Mouse (Mus musculus): ENCODE measurements around the gene Trim38. TPM values are rescaled to one million over a fixed set of nuclear protein-coding genes. Genes with fewer than 3 reads are reported as not detected.

Gene Trim38
- polyA plus RNA-seq, 1 experiment, result not detected

DNA sequence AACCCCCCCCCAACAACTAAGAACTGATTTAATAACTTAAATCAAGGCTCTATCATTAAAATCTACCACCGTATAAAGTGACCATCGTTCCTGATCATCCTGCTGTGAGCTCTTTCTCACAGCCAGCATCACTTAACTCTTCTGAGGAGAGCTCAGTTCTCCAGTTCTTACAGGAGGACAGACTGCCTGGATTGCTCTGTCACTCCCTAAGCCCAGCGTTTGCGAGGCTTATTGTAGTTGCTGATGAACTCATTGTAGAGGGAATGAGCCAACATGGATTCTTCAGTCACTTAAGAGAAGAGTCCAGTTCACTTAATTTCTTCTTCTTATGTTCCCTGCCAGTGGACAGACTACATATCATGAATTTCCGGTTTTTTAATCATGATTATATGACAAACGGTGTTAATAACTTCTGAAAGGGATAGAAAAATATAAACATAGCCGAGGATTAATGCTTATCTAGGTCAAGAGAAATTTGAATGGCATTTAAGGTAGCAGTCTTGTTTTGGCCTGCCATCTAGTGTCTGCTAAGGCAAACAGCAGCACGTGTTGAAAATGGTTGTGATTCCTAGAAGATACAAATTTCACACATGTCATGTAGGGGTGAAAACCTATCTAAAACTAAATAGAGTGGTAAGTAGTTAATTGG lies 37.4 kb upstream of the Trim38 start:
- DNase-seq, result peak; percentile 46
- Histone ChIP-seq H3K27ac (ENCODE audit: control insufficient read depth, insufficient read depth, low read length) (no peak overlapping the region), H3K27me3 (ENCODE audit: control insufficient read depth, insufficient read depth, low read length) (no peaks in the 10 kb centered on the region), H3K4me1 (replicated peaks; ENCODE audit: control insufficient read depth, insufficient read depth, low read length) (peaks cover 18% of the 10 kb centered on the region), H3K4me3 (ENCODE audit: control insufficient read depth, insufficient read depth, low read length) (no peak overlapping the region), H3K36me3 (ENCODE audit: control insufficient read depth, insufficient read depth, low read length) (no peaks in the 10 kb centered on the region)
- 34% methylated on average over 8 of the region's 8 CpGs for WGBS
- TF ChIP-seq POLR2A (IDR thresholded peaks at IDR 0.05; ENCODE audit: control insufficient read depth, extremely low read depth, insufficient read depth, low read length, poor library complexity) (no peak), CTCF (IDR thresholded peaks at IDR 0.05; ENCODE audit: borderline replicate concordance, control insufficient read depth, extremely low read depth, insufficient read depth, low read length, poor library complexity) (no peak)

DNA sequence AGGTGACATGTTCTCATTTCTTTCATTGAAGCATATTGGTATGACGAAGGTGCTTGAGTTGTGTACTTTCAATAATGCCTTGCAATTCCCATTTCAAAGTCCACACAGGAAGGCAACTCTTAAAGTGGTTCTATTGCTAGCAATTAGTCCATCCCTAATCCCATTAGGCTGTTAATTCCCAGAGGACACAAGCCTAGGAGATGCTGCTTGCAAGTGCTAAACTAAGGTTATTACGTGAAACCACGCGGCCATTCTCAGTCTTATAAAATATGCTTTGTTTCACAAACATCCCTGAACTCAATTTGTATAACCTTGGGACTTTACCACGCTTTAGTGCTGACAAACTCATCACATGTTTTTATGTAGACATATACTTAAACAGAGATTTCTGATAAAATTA lies 32.6 kb upstream of the Trim38 start:
- no peak overlapping the region for H3K4me3 ChIP-seq (ENCODE audit: control insufficient read depth, insufficient read depth, low read length)
- 98% methylated on average over 5 of the region's 5 CpGs for WGBS
- H3K27ac ChIP-seq (ENCODE audit: control insufficient read depth, insufficient read depth, low read length), result no peak overlapping the region
- H3K4me1 ChIP-seq (replicated peaks; ENCODE audit: control insufficient read depth, insufficient read depth, low read length), result no peaks in the 10 kb centered on the region
- H3K27me3 ChIP-seq (ENCODE audit: control insufficient read depth, insufficient read depth, low read length), result no peaks in the 10 kb centered on the region
- H3K36me3 ChIP-seq (ENCODE audit: control insufficient read depth, insufficient read depth, low read length), result no peaks in the 10 kb centered on the region
- no peak for DNase-seq
- TF ChIP-seq POLR2A (IDR thresholded peaks at IDR 0.05; ENCODE audit: control insufficient read depth, extremely low read depth, insufficient read depth, low read length, poor library complexity), result no peak
- TF ChIP-seq CTCF (IDR thresholded peaks at IDR 0.05; ENCODE audit: borderline replicate concordance, control insufficient read depth, extremely low read depth, insufficient read depth, low read length, poor library complexity), result no peak

DNA sequence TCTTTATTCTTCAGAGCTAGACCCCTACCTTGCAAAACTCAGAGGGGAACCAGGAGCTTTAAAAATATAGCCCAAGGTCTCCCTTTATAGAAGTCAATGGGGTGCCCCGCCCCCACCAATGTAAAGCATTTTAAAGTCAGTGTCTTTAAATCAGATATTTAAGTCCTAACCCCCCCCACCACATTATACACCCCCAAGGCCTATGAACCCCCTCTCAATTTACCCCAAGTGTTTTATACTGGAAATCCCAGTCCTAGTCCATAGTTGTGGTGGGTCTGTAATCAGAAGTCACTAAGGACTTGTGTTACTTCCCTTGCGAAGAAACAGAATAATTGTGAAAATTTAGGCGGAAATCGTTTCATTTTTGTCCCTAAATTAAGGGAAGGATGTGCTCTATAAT lies 31.7 kb upstream of the Trim38 start:
- TF ChIP-seq POLR2A (IDR thresholded peaks at IDR 0.05; ENCODE audit: control insufficient read depth, extremely low read depth, insufficient read depth, low read length, poor library complexity) (no peak), CTCF (IDR thresholded peaks at IDR 0.05; ENCODE audit: borderline replicate concordance, control insufficient read depth, extremely low read depth, insufficient read depth, low read length, poor library complexity) (no peak)
- Histone ChIP-seq H3K27me3 (ENCODE audit: control insufficient read depth, insufficient read depth, low read length) (no peaks in the 10 kb centered on the region), H3K27ac (ENCODE audit: control insufficient read depth, insufficient read depth, low read length) (peak overlapping the region; percentile 71; the same call in 1 of the 2 replicates), H3K4me1 (replicated peaks; ENCODE audit: control insufficient read depth, insufficient read depth, low read length) (no peaks in the 10 kb centered on the region), H3K4me3 (ENCODE audit: control insufficient read depth, insufficient read depth, low read length) (no peak overlapping the region), H3K36me3 (ENCODE audit: control insufficient read depth, insufficient read depth, low read length) (no peaks in the 10 kb centered on the region)
- WGBS, result 27% methylated on average over 4 of the region's 4 CpGs
- peak; percentile 40 for DNase-seq

DNA sequence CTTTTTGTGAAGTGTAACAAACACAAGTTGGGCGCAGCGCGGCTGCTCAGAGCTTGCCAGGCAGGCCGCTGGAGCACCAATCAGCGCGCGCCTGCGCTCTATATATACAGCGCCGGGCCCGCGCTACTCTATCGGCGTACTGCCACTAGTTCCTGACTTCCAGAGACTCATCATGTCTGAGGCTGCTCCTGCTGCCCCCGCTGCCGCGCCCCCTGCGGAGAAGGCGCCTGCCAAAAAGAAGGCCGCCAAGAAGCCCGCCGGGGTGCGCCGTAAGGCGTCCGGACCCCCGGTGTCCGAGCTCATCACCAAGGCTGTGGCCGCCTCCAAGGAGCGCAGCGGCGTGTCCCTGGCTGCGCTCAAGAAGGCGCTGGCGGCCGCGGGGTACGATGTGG lies 31.0 kb upstream of the Trim38 start, which contains the start of gene Hist1h1c:
Gene Hist1h1c (plus strand): TSS at position 132 of the 392 bp plus-strand sequence.
- peak; percentile 94 for DNase-seq
- TF ChIP-seq CTCF (IDR thresholded peaks at IDR 0.05; ENCODE audit: borderline replicate concordance, control insufficient read depth, extremely low read depth, insufficient read depth, low read length, poor library complexity) (peak; percentile 61; the same call in 1 of the 2 replicates), POLR2A (IDR thresholded peaks at IDR 0.05; ENCODE audit: control insufficient read depth, extremely low read depth, insufficient read depth, low read length, poor library complexity) (peak; percentile 99)
- Histone ChIP-seq H3K27me3 (ENCODE audit: control insufficient read depth, insufficient read depth, low read length) (no peaks in the 10 kb centered on the region), H3K27ac (ENCODE audit: control insufficient read depth, insufficient read depth, low read length) (peak within 1 kb of the TSS; percentile 99), H3K36me3 (ENCODE audit: control insufficient read depth, insufficient read depth, low read length) (no peaks in the 10 kb centered on the region), H3K4me3 (ENCODE audit: control insufficient read depth, insufficient read depth, low read length) (peak within 1 kb of the TSS; percentile 85), H3K4me1 (replicated peaks; ENCODE audit: control insufficient read depth, insufficient read depth, low read length) (no peaks in the 10 kb centered on the region)
- under 1% methylated on average over 38 of the region's 38 CpGs for WGBS

DNA sequence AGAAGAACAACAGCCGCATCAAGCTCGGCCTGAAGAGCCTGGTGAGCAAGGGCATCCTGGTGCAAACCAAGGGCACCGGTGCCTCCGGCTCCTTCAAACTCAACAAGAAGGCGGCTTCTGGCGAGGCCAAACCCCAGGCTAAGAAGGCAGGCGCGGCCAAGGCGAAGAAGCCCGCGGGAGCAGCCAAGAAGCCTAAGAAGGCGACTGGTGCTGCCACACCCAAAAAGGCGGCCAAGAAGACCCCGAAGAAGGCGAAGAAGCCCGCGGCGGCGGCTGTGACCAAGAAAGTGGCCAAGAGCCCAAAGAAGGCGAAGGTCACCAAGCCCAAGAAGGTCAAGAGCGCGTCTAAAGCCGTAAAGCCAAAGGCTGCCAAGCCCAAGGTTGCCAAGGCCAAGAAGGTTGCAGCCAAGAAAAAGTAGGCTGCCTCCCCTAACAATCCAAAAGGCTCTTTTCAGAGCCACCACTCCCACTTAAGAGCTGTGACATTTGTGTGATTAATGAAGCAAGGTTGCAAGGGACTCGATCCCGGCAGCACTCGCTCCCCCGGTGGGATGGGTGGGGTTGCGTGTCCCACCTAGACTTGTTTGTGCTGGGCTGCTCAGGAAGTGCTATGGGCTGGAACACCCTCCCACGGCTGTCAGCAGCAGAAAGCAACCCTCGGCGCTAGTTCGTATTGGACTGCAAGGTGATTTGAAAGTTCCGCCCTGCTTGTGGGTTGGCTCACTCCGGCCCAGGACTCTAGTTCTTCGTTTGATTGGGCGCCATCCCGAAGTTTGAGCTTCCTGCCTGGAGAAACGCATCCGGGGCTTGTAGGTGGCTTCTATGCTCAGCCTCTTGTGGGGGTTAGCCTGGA lies 30.4 kb upstream of the Trim38 start:
- TF ChIP-seq CTCF (IDR thresholded peaks at IDR 0.05; ENCODE audit: borderline replicate concordance, control insufficient read depth, extremely low read depth, insufficient read depth, low read length, poor library complexity), result no peak
- peak; percentile 81 for TF ChIP-seq POLR2A (IDR thresholded peaks at IDR 0.05; ENCODE audit: control insufficient read depth, extremely low read depth, insufficient read depth, low read length, poor library complexity)
- H3K36me3 ChIP-seq (ENCODE audit: control insufficient read depth, insufficient read depth, low read length), result no peaks in the 10 kb centered on the region
- H3K4me3 ChIP-seq (ENCODE audit: control insufficient read depth, insufficient read depth, low read length), result peak overlapping the region; percentile 85
- under 1% methylated on average over 39 of the region's 39 CpGs for WGBS
- no peaks in the 10 kb centered on the region for H3K27me3 ChIP-seq (ENCODE audit: control insufficient read depth, insufficient read depth, low read length)
- peak; percentile 86 for DNase-seq
- peak overlapping the region; percentile 99 for H3K27ac ChIP-seq (ENCODE audit: control insufficient read depth, insufficient read depth, low read length)
- H3K4me1 ChIP-seq (replicated peaks; ENCODE audit: control insufficient read depth, insufficient read depth, low read length), result no peaks in the 10 kb centered on the region

DNA sequence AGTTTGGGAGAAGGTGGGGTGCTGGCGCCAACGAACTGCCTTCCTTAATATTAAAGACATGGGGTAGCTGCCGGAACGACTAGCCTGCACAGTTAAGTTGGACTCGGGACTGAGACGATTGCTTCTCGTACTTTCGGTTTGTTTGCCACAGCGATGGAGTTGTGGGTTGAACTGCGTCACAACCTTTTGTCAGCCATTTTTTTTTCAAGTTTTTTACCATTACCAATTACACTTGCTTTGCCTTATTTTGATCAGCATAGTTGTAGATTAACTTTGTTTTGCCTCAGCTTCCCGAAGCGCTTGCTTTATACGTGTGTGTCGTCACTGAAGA lies 29.8 kb upstream of the Trim38 start:
- Histone ChIP-seq H3K27me3 (ENCODE audit: control insufficient read depth, insufficient read depth, low read length) (no peaks in the 10 kb centered on the region), H3K36me3 (ENCODE audit: control insufficient read depth, insufficient read depth, low read length) (no peaks in the 10 kb centered on the region), H3K4me1 (replicated peaks; ENCODE audit: control insufficient read depth, insufficient read depth, low read length) (peaks cover under 1% of the 10 kb centered on the region), H3K4me3 (ENCODE audit: control insufficient read depth, insufficient read depth, low read length) (peak overlapping the region; percentile 85), H3K27ac (ENCODE audit: control insufficient read depth, insufficient read depth, low read length) (peak overlapping the region; percentile 99)
- no peak for DNase-seq
- under 1% methylated on average over 14 of the region's 14 CpGs for WGBS
- no peak for TF ChIP-seq CTCF (IDR thresholded peaks at IDR 0.05; ENCODE audit: borderline replicate concordance, control insufficient read depth, extremely low read depth, insufficient read depth, low read length, poor library complexity)
- TF ChIP-seq POLR2A (IDR thresholded peaks at IDR 0.05; ENCODE audit: control insufficient read depth, extremely low read depth, insufficient read depth, low read length, poor library complexity), result no peak

Data from thymus, adult 2 months (tissue).